Mouse (Mus musculus): Measurements from ENCODE around the gene Ttll11.

Ttll11 gene

DNA sequence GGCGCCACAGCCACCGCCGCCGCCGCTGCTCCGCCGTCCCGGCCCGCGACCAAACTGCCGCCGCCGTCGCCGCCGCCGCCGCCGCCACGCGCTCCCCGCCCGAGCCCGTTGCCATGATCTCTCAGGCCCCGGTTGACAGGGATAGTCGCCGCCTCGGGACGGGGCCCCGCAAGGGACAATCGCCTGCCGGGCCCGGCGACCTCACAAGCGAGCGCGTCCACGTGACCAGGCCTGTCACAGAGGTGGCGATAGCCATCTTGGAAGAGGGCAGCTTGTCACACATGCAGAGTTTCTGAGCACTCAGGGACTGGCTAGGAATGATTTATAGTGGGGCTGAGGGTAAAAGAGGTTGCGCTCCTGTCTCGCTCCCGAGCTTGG lies at the start of gene Ttll11:
Ttll11 (minus strand) TSS at position 270 of the 378 bp plus-strand sequence.
- DNase-seq (ENCODE audit: low spot score in 2 of 2): peak; percentile 94 to 96

DNA sequence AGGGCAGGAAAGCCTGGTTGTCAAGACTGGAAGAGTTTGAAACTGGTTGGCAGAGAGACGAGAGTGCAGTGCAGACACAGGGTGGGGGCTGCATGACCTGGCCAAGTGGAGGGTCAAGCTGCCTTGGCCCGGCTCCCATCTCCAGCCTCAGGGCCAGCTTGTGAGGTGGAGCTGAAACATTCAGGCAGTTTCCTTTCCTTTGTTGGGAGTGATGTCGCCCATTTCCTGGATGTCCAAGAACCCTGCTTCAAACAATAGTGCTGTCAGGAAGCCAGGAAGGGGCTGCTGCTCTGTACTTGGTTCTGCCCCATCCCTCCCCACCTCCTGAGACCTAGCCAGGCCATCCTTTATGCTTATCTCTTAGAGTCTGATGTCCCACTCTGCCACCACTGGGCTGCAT lies 43.6 kb upstream of the Ttll11 start:
- DNase-seq (ENCODE audit: low spot score in 2 of 2): peak; percentile 65 to 85

DNA sequence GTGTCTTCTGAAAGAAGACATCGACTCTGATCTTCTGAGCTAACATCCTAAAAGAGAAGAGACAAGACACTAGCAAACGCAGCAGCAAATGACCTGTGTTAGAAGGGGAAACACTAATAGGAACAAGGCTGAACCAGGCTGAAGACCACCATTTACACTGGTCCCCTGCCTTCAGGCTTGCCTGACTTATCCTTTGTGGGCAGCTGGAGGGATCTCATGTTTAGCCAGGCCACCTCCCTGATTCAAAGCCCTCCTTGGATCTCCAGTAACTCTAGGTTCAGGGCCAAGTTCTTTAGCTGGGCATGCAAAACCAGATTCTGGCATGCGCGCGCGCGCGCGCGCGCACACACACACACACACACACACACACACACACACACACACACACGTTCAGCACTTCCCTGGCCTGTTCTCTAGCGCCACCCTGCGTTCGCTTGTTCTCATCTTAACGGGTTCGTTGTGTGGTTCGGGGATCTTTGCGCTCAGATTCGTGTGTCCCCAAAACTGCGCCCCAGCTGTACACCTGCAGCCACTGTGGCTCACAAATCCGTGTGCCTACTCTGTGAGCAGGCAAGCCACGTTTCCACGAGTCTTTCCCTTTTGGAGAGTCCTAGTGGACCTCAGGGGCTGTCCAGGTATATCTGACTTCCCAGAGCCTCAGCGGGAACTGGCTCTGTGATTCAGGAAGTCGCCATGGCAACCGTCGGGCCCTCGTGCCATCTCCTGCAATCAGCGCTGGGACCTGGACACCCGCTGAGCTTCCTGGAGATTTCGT lies 41.9 kb upstream of the Ttll11 start:
- DNase-seq (ENCODE audit: low spot score in 2 of 2): peak in 1 of 2 experiments; percentile 44

DNA sequence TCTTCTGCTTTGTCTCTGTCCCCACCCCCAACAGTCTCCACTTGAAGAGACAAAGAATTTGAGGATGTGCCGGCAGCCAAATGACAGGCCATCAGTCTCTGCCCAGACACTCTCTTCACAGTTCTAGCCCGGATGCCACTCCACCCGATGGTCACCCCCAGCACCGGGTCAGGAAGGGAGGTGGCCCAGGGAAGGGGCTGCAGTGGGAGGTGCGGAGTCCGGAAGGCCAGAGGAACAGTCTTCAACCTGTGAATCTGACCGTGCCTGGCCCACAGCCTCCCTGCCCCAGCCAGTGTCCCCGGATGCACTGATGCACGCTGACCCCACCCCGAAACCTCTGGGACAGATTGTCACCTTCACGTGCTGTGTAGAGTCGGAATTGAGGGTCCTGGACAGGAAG lies 33.3 kb upstream of the Ttll11 start:
- DNase-seq (ENCODE audit: low spot score in 2 of 2): peak; percentile 43 to 68

DNA sequence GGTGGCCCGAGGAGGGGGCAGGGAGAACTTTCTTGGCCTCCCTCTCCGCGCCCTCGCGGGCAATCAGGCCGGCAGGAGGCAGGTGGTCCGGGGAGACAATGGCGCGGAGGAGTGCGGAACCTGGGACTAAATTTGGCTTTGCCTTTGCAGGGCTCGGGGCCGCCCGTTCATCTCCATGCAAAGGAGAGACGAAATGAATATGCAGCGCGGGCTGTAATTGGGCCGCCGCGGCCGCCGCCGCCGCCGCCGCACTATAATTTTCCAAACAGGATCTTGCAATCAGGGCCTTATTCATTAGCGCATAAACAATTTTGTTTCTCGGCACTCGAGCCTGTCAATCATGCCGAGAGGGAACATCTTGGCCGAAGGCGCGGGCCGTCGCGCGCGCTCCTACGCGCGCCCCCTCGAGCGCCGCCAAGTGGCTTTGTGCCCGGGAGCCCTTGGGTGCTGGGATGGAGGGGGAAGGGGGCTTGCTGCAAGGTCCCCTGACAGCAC lies 31.7 kb upstream of the Ttll11 start:
- DNase-seq (ENCODE audit: low spot score in 2 of 2): no peak

DNA sequence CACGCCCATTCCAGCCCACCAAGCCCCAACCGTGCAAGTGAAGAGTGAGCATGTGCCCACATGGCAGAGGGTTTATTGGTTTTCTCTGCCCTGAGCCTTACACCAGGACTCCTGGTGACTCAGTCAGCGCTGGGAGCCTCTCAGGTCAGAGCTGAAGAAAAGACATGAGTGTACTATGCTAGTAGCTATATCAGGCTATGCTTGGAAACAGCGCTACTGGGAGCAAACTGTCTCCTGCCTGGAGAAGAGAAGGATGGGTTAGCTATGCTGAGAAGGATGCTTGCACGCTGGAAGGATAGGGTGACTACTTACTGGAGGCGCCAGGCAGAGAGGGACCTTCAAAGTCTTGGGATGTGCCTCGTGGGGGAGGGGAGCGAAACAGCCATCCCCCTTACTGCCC lies 30.9 kb upstream of the Ttll11 start:
- no peak for DNase-seq (ENCODE audit: low spot score in 2 of 2)

DNA sequence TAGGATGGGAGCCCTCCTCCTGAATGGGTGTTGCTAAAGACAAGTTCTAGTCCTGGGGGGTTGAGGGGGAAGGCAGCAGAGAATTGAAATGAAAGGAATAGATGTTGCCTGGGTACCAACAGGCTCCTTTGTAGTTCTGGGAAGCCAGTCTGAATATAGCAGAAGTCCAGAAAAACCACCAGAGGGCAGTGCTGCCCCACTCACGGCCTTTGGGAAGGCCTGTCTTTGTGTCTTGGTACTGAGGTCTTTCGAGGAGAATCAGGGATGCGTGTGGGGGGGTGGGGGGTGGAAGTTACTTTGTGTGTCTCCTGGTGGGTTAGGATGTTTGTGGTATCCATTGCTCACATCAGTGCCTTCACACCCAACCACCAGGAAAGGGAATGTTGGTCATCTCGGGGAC lies 29.7 kb upstream of the Ttll11 start:
- peak in 1 of 2 experiments; percentile 29 for DNase-seq (ENCODE audit: low spot score in 2 of 2)

DNA sequence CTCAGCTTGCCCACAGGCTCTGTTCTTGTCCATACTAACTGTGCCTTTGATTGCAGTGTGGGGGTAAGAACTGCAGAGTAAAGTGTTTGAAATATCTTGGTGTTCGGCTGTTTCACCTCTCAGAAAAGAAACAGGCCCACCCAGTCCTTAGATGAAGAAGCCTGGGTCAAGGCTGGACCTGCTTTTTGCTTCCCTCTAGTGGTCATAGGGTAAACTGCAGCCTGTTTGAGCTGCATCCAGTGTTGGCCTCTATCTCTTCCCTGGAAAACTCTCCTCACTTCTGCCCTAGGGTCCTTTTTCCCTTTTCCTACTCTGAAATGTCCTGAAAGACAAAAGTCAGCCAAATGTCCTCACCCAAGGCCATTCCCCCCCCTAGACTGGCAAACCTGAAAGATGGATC lies 28.4 kb upstream of the Ttll11 start:
- DNase-seq (ENCODE audit: low spot score in 2 of 2): peak in 1 of 2 experiments; percentile 43

DNA sequence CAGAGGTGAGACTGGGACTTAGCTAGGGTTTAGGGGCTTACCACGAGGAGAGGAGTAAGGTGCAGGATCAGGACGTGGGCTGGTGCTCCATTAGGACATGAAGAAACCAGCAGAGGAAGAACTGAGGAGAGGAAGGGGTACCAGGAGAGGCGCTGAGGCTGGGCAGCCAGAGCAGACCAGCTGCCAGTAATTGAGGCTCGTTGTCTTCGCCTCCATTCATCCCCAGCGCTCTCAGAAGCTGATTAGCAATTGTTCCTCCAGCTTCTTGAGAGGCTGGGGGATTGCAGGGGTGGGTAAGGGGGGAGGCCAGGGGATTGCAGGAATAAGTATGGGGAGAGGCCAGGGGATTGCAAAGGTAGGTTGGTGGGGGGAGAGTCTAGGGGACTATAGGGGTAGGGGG lies 22.5 kb upstream of the Ttll11 start:
- DNase-seq (ENCODE audit: low spot score in 2 of 2): no peak

DNA sequence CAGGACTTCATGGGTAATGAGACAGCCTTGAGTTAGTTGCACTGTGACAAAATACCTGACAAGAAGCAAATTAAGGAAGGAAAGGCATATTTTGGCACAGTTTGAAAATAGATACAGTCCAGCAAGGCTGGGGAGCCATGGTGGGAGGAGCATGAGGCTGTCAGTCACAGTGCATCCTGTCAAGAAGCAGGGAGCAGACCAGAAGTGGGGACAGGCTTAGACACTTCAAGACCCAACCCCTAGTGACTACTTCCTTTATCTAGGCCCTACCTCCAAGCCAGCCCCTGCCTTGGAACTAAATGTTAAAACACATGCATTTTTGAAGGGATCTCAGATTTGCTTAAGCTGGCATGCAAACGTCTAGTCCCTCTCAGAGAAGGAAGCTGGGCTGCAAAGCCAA lies 20.7 kb upstream of the Ttll11 start:
- DNase-seq (ENCODE audit: low spot score in 2 of 2): no peak

DNA sequence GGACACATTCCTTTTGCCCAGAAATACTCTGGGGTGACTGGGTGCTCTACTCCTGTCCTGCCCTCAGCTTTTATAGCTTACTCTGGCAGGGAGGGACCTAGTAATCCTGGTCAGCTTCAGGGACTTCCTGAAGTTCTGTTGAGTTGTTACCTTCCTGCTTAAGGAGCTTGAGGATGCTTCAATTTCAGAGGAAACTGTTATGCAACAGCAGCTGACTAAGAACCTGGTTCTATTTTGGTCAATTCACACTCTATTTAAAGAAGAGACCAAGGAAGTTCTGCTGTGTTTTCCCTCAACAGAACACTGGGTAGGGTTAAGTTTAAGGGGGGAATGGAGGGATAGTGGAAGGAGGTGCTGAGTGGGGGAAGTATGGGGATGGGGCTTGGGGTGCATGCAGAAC lies 19.5 kb upstream of the Ttll11 start:
- no peak for DNase-seq (ENCODE audit: low spot score in 2 of 2)

DNA sequence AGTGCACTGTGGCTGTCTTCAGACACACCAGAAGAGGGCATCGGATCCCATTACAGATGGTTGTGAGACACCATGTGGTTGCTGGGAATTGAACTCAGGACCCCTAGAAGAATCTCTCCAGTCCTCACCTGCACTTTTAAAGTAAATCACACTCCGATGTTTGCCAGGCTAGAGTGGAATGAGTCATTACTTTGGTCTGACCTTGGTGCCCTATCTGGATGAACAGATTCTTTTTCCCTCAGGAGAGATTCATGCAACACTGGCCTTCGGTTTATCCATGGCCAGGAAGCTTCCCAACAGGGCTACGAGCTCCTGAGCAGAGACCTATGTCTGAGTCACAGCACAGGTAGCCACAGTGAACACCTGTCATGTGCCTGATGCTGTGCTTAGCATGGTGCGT lies 18.7 kb upstream of the Ttll11 start:
- no peak for DNase-seq (ENCODE audit: low spot score in 2 of 2)

DNA sequence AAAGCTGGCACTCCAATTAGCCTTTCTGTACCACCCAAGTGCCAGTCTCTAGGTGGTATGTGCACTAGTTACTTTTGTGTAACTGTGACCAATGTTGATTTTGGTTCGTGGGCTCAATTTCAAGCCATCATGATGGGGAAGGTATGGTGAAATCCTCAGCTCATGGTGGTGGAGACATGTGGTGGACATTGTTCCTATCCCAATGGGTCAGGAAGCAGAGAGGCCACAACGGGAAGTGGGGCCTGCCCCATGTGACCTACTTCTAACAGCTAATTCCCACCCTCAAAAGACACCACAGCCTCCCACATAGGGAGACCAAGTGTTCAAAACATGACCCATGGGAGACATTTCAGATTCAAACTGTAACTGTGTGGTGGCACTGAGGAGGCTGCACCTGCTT lies 17.0 kb upstream of the Ttll11 start:
- no peak for DNase-seq (ENCODE audit: low spot score in 2 of 2)

DNA sequence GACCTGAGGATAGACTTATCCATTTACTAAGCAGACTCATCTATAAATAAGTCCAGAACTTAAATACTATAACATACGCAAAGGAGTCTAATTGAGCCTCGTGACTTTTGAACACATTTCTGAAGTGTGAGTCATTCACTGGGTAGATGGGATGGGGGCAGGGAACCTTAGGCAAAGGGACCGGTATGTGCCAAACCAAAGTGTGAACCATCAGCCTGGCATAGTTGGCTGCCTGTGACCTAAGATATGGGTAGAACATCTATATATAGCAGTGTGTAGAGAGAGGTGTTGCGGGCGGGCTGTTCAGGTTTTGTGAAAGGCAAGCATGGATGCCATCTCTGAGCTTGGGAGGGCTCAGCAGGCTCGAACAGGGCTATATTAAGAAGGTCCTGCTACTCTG lies 14.6 kb upstream of the Ttll11 start:
- DNase-seq (ENCODE audit: low spot score in 2 of 2): peak; percentile 57 to 61

DNA sequence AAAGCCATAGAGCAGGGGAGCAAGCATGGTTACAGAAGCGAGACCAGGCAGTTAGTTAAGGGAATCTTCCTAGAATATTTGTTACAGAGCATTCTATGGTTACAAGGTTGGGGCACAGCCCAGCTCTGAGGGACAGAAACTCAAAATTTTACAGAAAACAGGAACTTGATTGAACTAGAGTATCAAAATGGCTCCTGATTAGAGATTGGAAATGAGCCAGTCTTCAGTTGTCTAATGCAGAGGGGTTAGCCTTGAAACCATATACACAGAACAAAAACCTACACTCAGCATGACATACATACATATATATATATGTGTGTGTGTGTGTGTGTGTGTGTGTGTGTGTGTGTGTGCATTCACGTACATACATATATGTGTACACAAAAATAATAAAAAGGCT lies 13.8 kb upstream of the Ttll11 start:
- DNase-seq (ENCODE audit: low spot score in 2 of 2): no peak

DNA sequence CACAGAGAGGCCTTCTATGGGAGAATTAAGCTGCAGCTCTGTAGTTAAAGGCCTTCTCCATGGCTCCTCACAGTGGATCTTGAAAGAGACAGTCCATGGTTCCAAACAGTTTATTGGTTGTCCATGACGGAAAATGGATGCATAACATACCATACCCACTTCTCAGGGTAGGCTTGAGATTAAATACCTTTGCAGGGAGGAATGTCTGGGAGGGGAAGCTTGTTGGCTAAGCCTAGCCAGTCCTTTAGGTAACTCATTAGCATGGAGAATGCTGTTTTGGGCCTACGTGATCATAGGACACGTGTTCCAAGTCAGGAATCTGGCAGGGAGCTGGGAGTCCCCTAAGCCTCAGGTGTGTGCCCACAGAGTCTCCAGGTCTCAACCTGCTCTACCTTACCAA lies 12.5 kb upstream of the Ttll11 start:
- DNase-seq (ENCODE audit: low spot score in 2 of 2): no peak

DNA sequence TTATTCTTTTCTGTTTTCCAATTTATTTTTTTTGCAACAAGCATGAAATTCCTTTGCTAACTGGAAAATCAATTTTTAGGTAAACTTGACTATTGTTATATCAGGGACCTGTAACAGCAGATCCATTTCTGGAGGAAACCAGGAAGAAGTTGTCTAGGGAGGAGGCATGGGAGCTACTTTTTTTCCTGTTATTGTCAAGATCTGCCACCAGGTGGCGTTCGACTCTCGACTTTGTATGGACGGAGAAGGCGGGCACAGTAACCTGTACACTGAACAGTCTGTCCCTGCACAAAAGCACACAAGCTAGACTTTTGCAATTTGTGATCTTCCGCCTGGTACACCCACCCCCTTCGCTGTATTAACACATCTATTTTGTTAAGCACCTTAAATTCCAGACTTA lies 4.2 kb upstream of the Ttll11 start:
- DNase-seq (ENCODE audit: low spot score in 2 of 2): peak in 1 of 2 experiments; percentile 45

DNA sequence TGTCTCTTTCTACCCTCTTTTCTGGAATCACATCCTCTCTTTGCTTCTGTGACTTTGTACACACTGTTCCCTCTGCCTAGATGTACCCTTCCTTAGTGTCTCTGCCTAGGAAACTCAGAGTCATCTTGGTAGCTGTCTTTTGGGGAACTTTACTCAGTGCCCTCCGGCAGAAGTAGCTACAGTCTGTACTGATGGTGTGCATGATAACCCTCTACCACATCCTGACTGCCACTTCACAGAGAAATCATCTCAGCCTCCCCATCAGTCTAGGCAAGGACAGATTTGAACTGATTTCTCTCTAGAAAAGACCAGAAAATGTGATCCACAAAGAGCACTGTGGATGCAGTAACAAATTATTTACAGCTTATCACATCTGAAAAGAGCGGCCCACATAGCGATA lies 2.2 kb upstream of the Ttll11 start:
- no peak for DNase-seq (ENCODE audit: low spot score in 2 of 2)

DNA sequence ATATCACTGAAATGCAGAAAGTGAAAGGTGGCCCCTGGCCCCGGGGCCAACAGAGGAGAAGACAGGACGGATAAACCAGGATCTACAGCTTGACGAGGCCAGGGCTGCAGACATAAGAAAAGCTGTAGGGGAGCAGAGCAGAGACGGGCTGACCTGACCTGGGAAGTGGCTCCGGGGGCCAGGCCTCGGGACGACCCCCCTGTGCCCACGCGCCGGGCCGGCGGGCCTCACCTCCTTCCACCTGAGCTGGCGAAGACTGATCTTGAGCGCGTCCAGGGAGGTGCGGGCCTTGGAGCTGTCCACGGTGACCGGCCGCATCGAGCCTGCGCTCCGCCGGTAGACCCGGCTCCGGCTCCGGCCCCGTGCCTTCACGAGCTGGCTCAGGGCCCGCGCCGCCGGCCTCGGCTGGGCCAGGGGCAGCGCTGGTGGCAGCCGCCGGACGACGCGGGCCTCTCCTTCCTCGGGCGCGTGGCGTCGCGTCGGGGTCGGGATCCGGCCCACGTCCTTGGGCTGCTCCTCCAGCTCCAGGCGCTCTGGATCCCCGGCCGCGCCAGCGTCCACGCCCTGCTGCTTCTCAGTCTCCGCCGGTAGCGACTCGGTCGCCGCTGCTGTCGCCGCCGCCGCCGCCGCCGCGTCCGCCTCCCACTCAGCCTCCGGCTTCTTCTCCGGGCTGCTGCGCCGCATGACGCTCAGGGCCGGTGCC lies 621 bp downstream of the Ttll11 start:
- peak; percentile 21 to 33 for DNase-seq (ENCODE audit: low spot score in 2 of 2)

DNA sequence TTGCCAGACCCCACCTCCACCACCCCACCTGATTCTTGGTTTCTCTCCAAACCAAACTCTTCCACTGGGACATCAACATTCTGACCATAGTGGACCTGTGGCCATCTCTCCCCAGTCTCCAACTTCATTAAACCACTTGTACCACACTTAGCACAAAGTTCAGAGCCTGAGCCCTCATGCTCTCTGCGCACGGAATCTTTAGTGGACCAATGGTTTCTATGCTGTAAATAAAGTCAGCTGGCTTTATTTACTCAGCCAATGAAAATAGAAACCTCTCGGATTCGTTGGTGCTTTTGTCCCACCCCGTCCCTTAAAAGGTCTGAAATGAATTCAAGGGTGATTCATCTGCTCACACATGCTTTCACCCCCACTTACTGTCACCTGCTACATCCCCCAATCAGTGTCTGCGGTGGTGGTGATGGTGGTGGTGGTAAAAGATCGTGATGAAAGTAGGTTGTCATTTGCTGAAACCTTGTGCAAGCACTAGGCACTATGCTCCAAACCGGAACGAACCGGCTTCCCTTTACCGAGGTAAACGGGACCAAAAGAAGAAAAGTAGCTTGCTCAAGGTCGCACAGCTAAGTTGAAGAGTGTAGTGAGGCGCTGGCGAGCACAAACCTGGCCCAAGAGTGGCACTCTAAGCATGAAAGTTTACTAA lies 1.3 kb downstream of the Ttll11 start:
- DNase-seq (ENCODE audit: low spot score in 2 of 2): no peak

DNA sequence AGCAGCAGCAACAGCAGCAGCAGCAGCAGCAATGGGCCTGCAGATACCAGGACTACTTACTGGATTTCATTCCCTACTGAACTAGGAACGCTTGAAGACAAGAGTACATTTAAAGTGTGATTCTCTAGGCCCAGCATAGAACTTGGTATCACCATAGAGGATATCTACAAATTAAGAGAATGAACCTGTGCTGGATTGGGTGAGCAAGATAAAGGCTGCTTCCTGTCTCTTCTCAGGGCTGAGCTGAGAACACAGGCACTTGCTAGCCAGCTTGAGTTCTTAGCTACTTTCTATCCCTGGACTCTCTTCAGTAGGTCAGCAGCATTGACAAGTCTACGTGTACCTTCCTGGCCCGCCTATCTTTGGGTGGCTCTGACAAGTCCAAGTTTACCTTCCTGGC lies 2.0 kb downstream of the Ttll11 start:
- DNase-seq (ENCODE audit: low spot score in 2 of 2): no peak

DNA sequence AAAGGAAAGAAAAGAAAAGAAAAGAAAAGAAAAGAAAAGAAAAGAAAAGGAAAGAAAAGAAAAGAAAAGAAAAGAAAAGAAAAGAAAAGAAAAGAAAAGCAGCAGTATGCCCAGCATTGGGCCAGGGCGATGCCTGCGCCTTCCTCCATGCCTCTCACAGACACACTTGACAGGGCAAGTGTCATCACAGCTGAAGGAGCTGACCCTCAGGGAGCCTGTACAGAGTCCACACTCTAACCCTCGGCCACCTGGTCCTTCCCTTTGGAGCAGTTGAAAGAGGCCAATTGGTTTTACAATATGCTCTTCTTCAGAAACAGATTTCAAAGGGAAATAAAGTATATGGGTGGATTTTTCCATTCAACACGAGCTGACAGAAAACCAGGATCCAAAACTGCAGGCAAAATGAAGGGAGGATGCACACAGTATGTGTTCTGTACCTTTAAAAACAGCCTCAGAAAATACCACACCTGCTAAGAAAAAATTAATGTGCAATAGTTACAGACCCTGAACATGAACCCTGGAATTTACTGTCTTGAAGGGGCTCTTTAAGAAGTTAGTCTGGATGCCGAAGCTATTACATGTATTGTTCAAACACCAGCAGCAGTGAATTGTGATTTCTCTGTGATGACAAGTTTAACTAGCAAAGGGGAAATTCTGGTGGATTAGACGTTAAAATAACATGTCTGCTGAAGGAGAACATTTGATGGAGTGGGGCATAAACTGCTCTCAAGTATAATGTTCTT lies 7.3 kb downstream of the Ttll11 start:
- no peak for DNase-seq (ENCODE audit: low spot score in 2 of 2)
